Mouse (Mus musculus) olfactory bulb, adult 2 months (tissue): ENCODE results near the gene Stx8.

ENCODE experiments used
- CTCF ChIP-seq: fragments of 200-500 bp; IDR thresholded peaks from 2 replicates; pipeline ENCODE4 v1.5.1; 2012; ENCODE audit warnings: low read depth, mild to moderate bottlenecking, low read length, moderate library complexity; ENCODE audit not compliant: insufficient read depth
- POLR2A ChIP-seq: fragments of 200-500 bp; IDR thresholded peaks from 2 replicates; pipeline ENCODE4 v1.6.1; 2012; ENCODE audit warnings: mild to moderate bottlenecking, low read depth, low read length, moderate library complexity; ENCODE audit not compliant: insufficient read depth

GRCm38 (mm10) chr11:68036133-68036959 lies 70.4 kb downstream of the Stx8 start:
- no peak for TF ChIP-seq CTCF
- no peak for TF ChIP-seq POLR2A
